Mouse (Mus musculus) forebrain, embryonic 16.5 days (tissue): Measurements from ENCODE around the gene Ak1. TPM values are rescaled to one million over a fixed set of nuclear protein-coding genes. Genes with fewer than 3 reads are reported as not detected.

Experiments used
- ATAC-seq: fragments of 200-750 bp; cut with Nextera tagmentation; 2 replicates; pipeline ENCODE4 v1.8.0; 2017; ENCODE audit warnings: mild to moderate bottlenecking, moderate library complexity
- H3K27ac ChIP-seq: fragments of 300-500 bp; sonication (generic); 2 replicates; pipeline ENCODE4 v1.5.1; 2014; ENCODE audit warnings: low read length, control low read depth
- H3K27me3 ChIP-seq: fragments of 300-500 bp; sonication (generic); replicated peaks from 2 replicates; pipeline ENCODE4 v1.6.1; 2014; ENCODE audit warnings: low read length; ENCODE audit not compliant: control insufficient read depth, insufficient read depth
- H3K36me3 ChIP-seq: fragments of 300-500 bp; sonication (generic); 2 replicates; pipeline ENCODE4 v1.6.1; 2014; ENCODE audit not compliant: control insufficient read depth, insufficient read depth
- H3K4me1 ChIP-seq: fragments of 300-500 bp; sonication (generic); replicated peaks from 2 replicates; pipeline ENCODE4 v1.6.1; 2014; ENCODE audit warnings: low read length; ENCODE audit not compliant: control insufficient read depth, insufficient read depth
- H3K4me2 ChIP-seq: fragments of 300-500 bp; sonication (generic); 2 replicates; pipeline ENCODE4 v1.6.1; 2014; ENCODE audit warnings: mild to moderate bottlenecking, low read length, control low read depth
- H3K4me3 ChIP-seq: fragments of 300-500 bp; sonication (generic); replicated peaks from 2 replicates; pipeline ENCODE4 v1.5.1; 2014; ENCODE audit warnings: mild to moderate bottlenecking, low read length, control low read depth
- H3K9ac ChIP-seq: fragments of 300-500 bp; sonication (generic); replicated peaks from 2 replicates; pipeline ENCODE4 v1.6.1; 2014; ENCODE audit warnings: low read depth, low read length, control low read depth
- H3K9me3 ChIP-seq: fragments of 300-500 bp; sonication (generic); 2 replicates; pipeline ENCODE4 v1.6.1; 2016; ENCODE audit warnings: low read length; ENCODE audit not compliant: control insufficient read depth
- WGBS: fragments of 180-500 bp; shearing (Covaris S2); extraction: QIAGEN DNeasy Blood & Tissue Kit; methylation state at CpG from one replicate; pipeline ENCODE4 v1.1.7; 2014; 5-methylcytosine and 5-hydroxymethylcytosine counted together
- polyA plus RNA-seq: library from polyadenylated mRNA; unstranded; fragments of >200 nt; fragmentation: Nextera tagmentation; extraction: Ambion mirVana; gene quantifications from 2 replicates; pipeline ENCODE4 v1.2.1, GENCODE M21; 2015

The Ak1 gene
- polyA plus RNA-seq, 1 experiment from 2014 or later: 91.2 TPM

GRCm38 (mm10) chr2:32629276-32629976, 7.9 kb downstream of the Ak1 start:
- Histone ChIP-seq H3K27me3 (no peaks in the 10 kb centered on the region), H3K9ac (0 out of 2 replicates have a peak overlapping the region, but pooled peaks have one; percentile 11), H3K4me1 (peaks cover 38% of the 10 kb centered on the region), H3K4me2 (peak overlapping the region; percentile 27; the same call in 1 of the 2 replicates), H3K4me3 (no peak overlapping the region), H3K9me3 (no peaks in the 10 kb centered on the region), H3K36me3 (no peaks in the 10 kb centered on the region; the same call in 1 of the 2 replicates), H3K27ac (no peak overlapping the region)
- 32% methylated on average over 9 of the region's 9 CpGs for WGBS
- ATAC-seq: peak; percentile 45

- Histone ChIP-seq H3K36me3 (no peaks in the 10 kb centered on the region; the same call in 1 of the 2 replicates), H3K9ac (no peak overlapping the region), H3K27me3 (no peaks in the 10 kb centered on the region), H3K4me1 (peaks cover 35% of the 10 kb centered on the region), H3K9me3 (no peaks in the 10 kb centered on the region), H3K4me2 (no peak overlapping the region), H3K27ac (no peak overlapping the region), H3K4me3 (no peak overlapping the region)
- ATAC-seq: no peak
- WGBS: 77% methylated on average over 7 of the region's 9 CpGs
Observed at GRCm38 (mm10) chr2:32630036-32630435, 8.5 kb downstream of the Ak1 start.

- no peak for ATAC-seq
- Histone ChIP-seq H3K4me2 (no peak overlapping the region), H3K4me3 (no peak overlapping the region), H3K9ac (no peak overlapping the region), H3K27me3 (no peaks in the 10 kb centered on the region), H3K36me3 (no peaks in the 10 kb centered on the region; the same call in 1 of the 2 replicates), H3K9me3 (no peaks in the 10 kb centered on the region), H3K27ac (no peak overlapping the region), H3K4me1 (peaks cover 26% of the 10 kb centered on the region)
- WGBS: 93% methylated on average over 10 of the region's 10 CpGs
Observed at GRCm38 (mm10) chr2:32631046-32631445, 9.5 kb downstream of the Ak1 start.

GRCm38 (mm10) chr2:32631737-32632394, 10.3 kb downstream of the Ak1 start:
- 59% methylated on average over 7 of the region's 7 CpGs for WGBS
- Histone ChIP-seq H3K36me3 (no peaks in the 10 kb centered on the region; the same call in 1 of the 2 replicates), H3K4me2 (no peak overlapping the region), H3K4me1 (peaks cover 18% of the 10 kb centered on the region), H3K4me3 (no peak overlapping the region), H3K9me3 (no peaks in the 10 kb centered on the region), H3K27me3 (no peaks in the 10 kb centered on the region), H3K9ac (no peak overlapping the region), H3K27ac (no peak overlapping the region)
- ATAC-seq: 0 out of 2 replicates have a peak, but pooled peaks have one; percentile 22

- 69% methylated on average over 5 of the region's 5 CpGs for WGBS
Observed at GRCm38 (mm10) chr2:32633660-32634059, 12.1 kb downstream of the Ak1 start.

GRCm38 (mm10) chr2:32634277-32635105, 12.9 kb downstream of the Ak1 start:
- 88% methylated on average over 10 of the region's 10 CpGs for WGBS

More at GRCm38 (mm10) chr2:32633660-32634059, 12.1 kb downstream of the Ak1 start:
- H3K36me3 ChIP-seq: no peaks in the 10 kb centered on the region; the same call in 1 of the 2 replicates
- H3K4me1 ChIP-seq: peaks cover 11% of the 10 kb centered on the region
- H3K27ac ChIP-seq: no peak overlapping the region
- no peaks in the 10 kb centered on the region for H3K27me3 ChIP-seq
- no peak overlapping the region for H3K9ac ChIP-seq
- H3K4me3 ChIP-seq: no peak overlapping the region
- no peaks in the 10 kb centered on the region for H3K9me3 ChIP-seq
- no peak overlapping the region for H3K4me2 ChIP-seq
- no peak for ATAC-seq

GRCm38 (mm10) chr2:32636617-32637016, 15.1 kb downstream of the Ak1 start:
- ATAC-seq: no peak
- Histone ChIP-seq H3K36me3 (no peaks in the 10 kb centered on the region; the same call in 1 of the 2 replicates), H3K9ac (no peak overlapping the region), H3K27ac (no peak overlapping the region), H3K4me1 (no peaks in the 10 kb centered on the region), H3K27me3 (no peaks in the 10 kb centered on the region), H3K4me3 (no peak overlapping the region), H3K9me3 (no peaks in the 10 kb centered on the region), H3K4me2 (no peak overlapping the region)
- WGBS: 94% methylated on average over 7 of the region's 7 CpGs

More at GRCm38 (mm10) chr2:32634277-32635105, 12.9 kb downstream of the Ak1 start:
- no peaks in the 10 kb centered on the region for H3K9me3 ChIP-seq
- no peak for ATAC-seq
- no peak overlapping the region for H3K4me3 ChIP-seq
- no peak overlapping the region for H3K4me2 ChIP-seq
- no peak overlapping the region for H3K27ac ChIP-seq
- no peaks in the 10 kb centered on the region; the same call in 1 of the 2 replicates for H3K36me3 ChIP-seq
- H3K4me1 ChIP-seq: peaks cover 2% of the 10 kb centered on the region
- no peaks in the 10 kb centered on the region for H3K27me3 ChIP-seq
- H3K9ac ChIP-seq: no peak overlapping the region

- H3K27ac ChIP-seq: no peak overlapping the region
- no peak for ATAC-seq
- no peaks in the 10 kb centered on the region for H3K4me1 ChIP-seq
- 55% methylated on average over 11 of the region's 11 CpGs for whole genome bisulfite sequencing
- H3K4me3 ChIP-seq: no peak overlapping the region
- no peaks in the 10 kb centered on the region; the same call in 1 of the 2 replicates for H3K36me3 ChIP-seq
- H3K4me2 ChIP-seq: no peak overlapping the region
- no peaks in the 10 kb centered on the region for H3K27me3 ChIP-seq
- H3K9ac ChIP-seq: no peak overlapping the region
- no peaks in the 10 kb centered on the region for H3K9me3 ChIP-seq
Observed at GRCm38 (mm10) chr2:32637778-32638281, 16.3 kb downstream of the Ak1 start.
